Mouse (Mus musculus) myocyte (in vitro differentiated cells): Measurements from ENCODE around the gene Lipi.

Experiments
- CEBPB ChIP-seq: IDR thresholded peaks from 2 replicates; pipeline ENCODE4 v1.6.1; 2011; ENCODE audit warnings: mild to moderate bottlenecking, moderate library complexity; ENCODE audit not compliant: poor library complexity, insufficient read depth, severe bottlenecking
- E2F4 ChIP-seq: IDR thresholded peaks from one replicate; pipeline ENCODE4 v1.6.1; 2011; ENCODE audit warnings: mild to moderate bottlenecking, control low read depth, moderate library complexity; ENCODE audit not compliant: insufficient read depth
- MAX ChIP-seq: IDR thresholded peaks from one replicate; pipeline ENCODE4 v1.6.1; 2011; ENCODE audit warnings: low read depth, mild to moderate bottlenecking, control low read depth
- MYOD1 ChIP-seq, 3 experiments: IDR thresholded peaks; one replicate each; pipeline ENCODE4 v1.6.1; 2011; ENCODE audit warnings: control low read depth in 2 of 3, low read depth in 2 of 3, mild to moderate bottlenecking in 2 of 3, moderate library complexity in 1 of 3; ENCODE audit not compliant: insufficient read length in 2 of 3, control insufficient read depth in 1 of 3
- MYOG ChIP-seq, 3 experiments: IDR thresholded peaks; one replicate each; pipeline ENCODE4 v1.6.1; 2011; ENCODE audit warnings: control low read depth in 2 of 3, low read depth in 2 of 3, mild to moderate bottlenecking in 2 of 3; ENCODE audit not compliant: insufficient read length in 2 of 3, control insufficient read depth in 1 of 3, insufficient read depth in 1 of 3
- POLR2A ChIP-seq: IDR thresholded peaks from one replicate; pipeline ENCODE4 v1.6.1; 2011; ENCODE audit warnings: low read depth, mild to moderate bottlenecking, control low read depth, moderate library complexity; ENCODE audit not compliant: insufficient read length
- POLR2AphosphoS2 ChIP-seq: IDR thresholded peaks from one replicate; pipeline ENCODE4 v1.6.1; 2011; ENCODE audit warnings: low read depth, control low read depth; ENCODE audit not compliant: insufficient read length
- REST ChIP-seq: IDR thresholded peaks from one replicate; pipeline ENCODE4 v1.6.1; 2011; ENCODE audit warnings: mild to moderate bottlenecking, control low read depth, moderate library complexity; ENCODE audit not compliant: insufficient read depth, insufficient read length
- SRF ChIP-seq: IDR thresholded peaks from one replicate; pipeline ENCODE4 v1.6.1; 2011; ENCODE audit warnings: low read depth; ENCODE audit not compliant: control insufficient read depth, insufficient read length
- TCF12 ChIP-seq: IDR thresholded peaks from one replicate; pipeline ENCODE4 v1.6.1; 2011; ENCODE audit warnings: mild to moderate bottlenecking, control low read depth; ENCODE audit not compliant: poor library complexity, insufficient read depth, severe bottlenecking
- TCF3 ChIP-seq: IDR thresholded peaks from one replicate; pipeline ENCODE4 v1.6.1; 2011; ENCODE audit warnings: low read depth, control low read depth; ENCODE audit not compliant: insufficient read length
- USF1 ChIP-seq: IDR thresholded peaks from one replicate; pipeline ENCODE4 v1.6.1; 2011; ENCODE audit warnings: low read depth, mild to moderate bottlenecking, control low read depth, moderate library complexity

DNA sequence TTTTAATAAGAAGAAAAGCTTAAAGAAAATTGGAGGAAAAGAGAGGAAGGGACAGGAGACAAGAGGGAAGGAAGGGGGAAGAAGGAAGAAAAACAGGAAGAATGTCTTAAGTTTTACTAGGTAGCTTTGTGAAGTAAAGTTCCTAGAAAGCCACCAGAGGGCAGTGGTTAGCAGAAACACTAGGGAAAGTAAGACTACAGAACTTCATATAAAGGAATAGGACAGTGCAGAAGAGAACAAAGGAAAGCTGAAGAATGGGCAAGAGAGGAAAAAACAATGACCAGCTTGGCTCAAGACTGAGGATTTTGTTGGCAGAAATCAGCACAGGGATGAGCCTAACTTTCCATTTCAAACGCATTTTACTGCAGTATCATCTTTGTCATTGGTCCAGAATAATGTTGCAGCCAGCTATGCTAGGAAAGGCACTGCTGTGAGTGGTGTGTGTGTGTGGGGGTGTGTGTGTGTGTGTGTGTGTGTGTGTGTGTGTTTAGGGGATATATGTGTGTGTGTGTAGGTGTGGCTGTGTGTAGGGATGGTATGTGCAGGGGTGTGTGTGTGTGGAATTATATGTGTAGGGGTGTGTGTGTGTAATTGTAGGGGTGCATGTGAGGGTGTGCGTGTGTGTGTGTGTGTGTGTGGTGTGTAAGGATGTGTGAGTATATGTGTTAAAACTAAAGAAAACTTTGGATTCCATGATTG, 31.9 kb upstream of the Lipi start:
- TF ChIP-seq POLR2A (no peak), MAX (no peak), TCF12 (no peak), E2F4 (no peak), POLR2AphosphoS2 (no peak), MYOG (IDR thresholded peaks at IDR 0.05; ENCODE audit: control insufficient read depth in 1 of 3, insufficient read depth in 1 of 3, insufficient read length in 2 of 3, low read depth in 2 of 3) (no peak), USF1 (no peak), CEBPB (no peak), MYOD1 (IDR thresholded peaks at IDR 0.05; ENCODE audit: control insufficient read depth in 1 of 3, insufficient read length in 2 of 3, low read depth in 2 of 3) (no peak), TCF3 (no peak), SRF (no peak), REST (no peak)
